Mouse (Mus musculus) kidney, adult 18-20 months (tissue): Measurements from ENCODE around the gene Prl3d1.
"Not testable (repeated sequence)": the region's sequence is repeated elsewhere in the genome, so short reads cannot be mapped to it uniquely, and the experiment has no call there.

Experiments
- DNase-seq: peaks from one replicate; pipeline ENCODE4 v3.0.0; 2021

Gene Prl3d1

DNA sequence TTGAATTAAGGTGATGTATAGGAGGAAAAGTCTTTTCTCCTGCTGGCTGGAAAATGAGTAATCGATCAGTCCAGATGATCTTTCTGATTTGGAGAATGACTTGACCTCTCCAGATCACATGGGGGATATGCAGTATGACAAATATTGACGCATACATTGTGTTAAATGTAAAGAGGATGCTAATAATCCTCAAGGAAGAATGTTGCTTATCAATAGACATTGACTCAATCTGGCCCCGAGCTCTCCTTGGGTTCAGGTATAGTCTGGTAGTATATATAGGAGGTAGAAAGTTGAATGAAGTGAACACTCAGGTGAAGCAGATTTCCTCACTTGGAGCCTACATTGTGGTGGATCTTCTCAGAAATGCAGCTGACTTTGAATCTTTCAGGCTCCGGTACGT lies at the start of gene Prl3d1:
Prl3d1 (plus strand) TSS at position 301 of the 400 bp plus-strand sequence.
- DNase-seq: not testable (repeated sequence)

DNA sequence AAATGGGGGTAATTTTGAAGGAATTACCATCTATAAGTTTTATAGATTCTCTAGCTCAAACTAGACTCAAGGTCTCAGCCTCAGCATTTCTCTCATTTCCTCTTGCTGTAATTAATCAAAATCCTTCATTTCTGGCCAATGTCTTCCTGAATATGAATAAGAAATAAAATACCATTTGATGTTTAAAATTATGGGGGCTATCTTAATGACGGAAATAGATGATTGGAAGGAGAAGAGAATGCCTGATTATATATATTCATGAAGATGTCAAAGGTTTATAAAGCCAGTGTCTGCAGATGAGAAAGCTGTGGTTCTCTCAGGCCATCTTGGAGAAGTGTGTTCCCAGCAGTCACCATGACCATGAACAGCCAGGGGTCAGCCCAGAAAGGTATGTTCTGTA lies 36.7 kb upstream of the Prl3d1 start, which contains the start of gene Prl:
Prl (plus strand) TSS at position 301 of the 400 bp plus-strand sequence.
- no peak for DNase-seq

- no peak for DNase-seq
These were observed 34.8 kb upstream of the Prl3d1 start for GRCm38 (mm10) chr13:27059177-27059576.

DNA sequence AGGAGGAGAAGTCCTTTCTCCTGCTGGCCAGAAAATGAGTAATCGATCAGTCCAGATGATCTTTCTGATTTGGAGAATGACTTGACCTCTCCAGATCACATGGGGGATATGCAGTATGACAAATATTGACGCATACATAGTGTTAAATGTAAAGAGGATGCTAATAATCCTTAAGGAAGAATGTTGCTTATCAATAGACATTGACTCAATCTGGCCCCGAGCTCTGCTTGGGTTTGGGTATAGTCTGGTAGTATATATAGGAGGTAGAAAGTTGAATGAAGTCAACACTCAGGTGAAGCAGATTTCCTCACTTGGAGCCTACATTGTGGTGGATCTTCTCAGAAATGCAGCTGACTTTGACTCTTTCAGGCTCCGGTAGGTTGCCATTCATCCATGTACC lies 27.4 kb downstream of the Prl3d1 start, which contains the start of gene Prl3d2:
Prl3d2 (plus strand) TSS at position 301 of the 400 bp plus-strand sequence.
- DNase-seq: not testable (repeated sequence)

- no peak for DNase-seq
These were observed 54.3 kb downstream of the Prl3d1 start for GRCm38 (mm10) chr13:27148264-27148663.
